Mouse (Mus musculus): ENCODE measurements around the gene Tal1. TPM values are rescaled to one million over a fixed set of nuclear protein-coding genes. Genes with fewer than 3 reads are reported as not detected.
A peak's percentile ranks its signal among the peaks of the same experiment; 100 is the strongest.

Tal1 gene
- polyA plus RNA-seq (2015; fragmentation: Nextera tagmentation; extraction: Ambion mirVana): 1.8 TPM in 2 replicates

- peaks cover 98% of the 10 kb centered on the region for H3K27me3 ChIP-seq
- under 1% methylated on average over 59 of the region's 60 CpGs for WGBS
- H3K9ac ChIP-seq: peak within 1 kb of the TSS; percentile 38
- H3K4me1 ChIP-seq: peaks cover 24% of the 10 kb centered on the region
- no peaks in the 10 kb centered on the region for H3K9me3 ChIP-seq
- no peaks in the 10 kb centered on the region for H3K36me3 ChIP-seq
- peak within 1 kb of the TSS; percentile 55 for H3K27ac ChIP-seq
- peak within 1 kb of the TSS; percentile 68 for H3K4me2 ChIP-seq
- H3K4me3 ChIP-seq: peak within 1 kb of the TSS; percentile 38
- peak; percentile 36; the same call in 1 of the 2 replicates for ATAC-seq (ENCODE audit: borderline replicate concordance, extremely low read depth, low FRiP score, low TSS enrichment)
Measured at GRCm38 (mm10) chr4:115056371-115056920, at the start of gene Tal1. Tal1 (plus strand) TSS chr4:115056426.

GRCm38 (mm10) chr4:115014276-115014675 is 42.0 kb upstream of the Tal1 start:
- H3K9me3 ChIP-seq: no peaks in the 10 kb centered on the region
- no peak overlapping the region for H3K4me3 ChIP-seq
- no peak overlapping the region for H3K9ac ChIP-seq
- WGBS: 95% methylated on average over 3 of the region's 3 CpGs
- H3K4me1 ChIP-seq: no peaks in the 10 kb centered on the region
- ATAC-seq (ENCODE audit: borderline replicate concordance, extremely low read depth, low FRiP score, low TSS enrichment): no peak
- peaks cover 63% of the 10 kb centered on the region for H3K36me3 ChIP-seq
- H3K27ac ChIP-seq: no peak overlapping the region
- no peaks in the 10 kb centered on the region for H3K27me3 ChIP-seq
- no peak overlapping the region for H3K4me2 ChIP-seq

DNA sequence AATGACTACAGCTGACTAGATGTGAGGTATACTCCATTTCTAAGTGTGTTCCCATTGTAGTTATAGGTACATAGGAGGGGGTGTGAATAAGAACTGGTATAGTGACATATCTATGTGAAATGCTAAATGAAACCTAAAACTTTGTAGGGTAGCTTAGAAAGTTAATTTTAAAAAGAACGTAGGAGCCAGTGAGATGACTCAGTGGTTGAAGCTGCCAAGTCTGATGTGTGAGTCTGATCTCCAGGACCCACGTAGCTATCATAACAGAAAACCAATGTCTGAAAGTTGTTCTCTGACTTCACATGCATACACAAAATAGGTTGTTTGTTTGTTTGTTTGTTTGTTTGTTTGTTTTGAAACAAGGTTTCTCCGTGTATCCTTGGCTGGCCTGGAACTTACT is 36.2 kb upstream of the Tal1 start:
- Histone ChIP-seq H3K9me3 (no peaks in the 10 kb centered on the region), H3K36me3 (peaks cover 71% of the 10 kb centered on the region), H3K27me3 (no peaks in the 10 kb centered on the region), H3K27ac (no peak overlapping the region), H3K4me3 (no peak overlapping the region), H3K4me2 (no peak overlapping the region), H3K9ac (no peak overlapping the region), H3K4me1 (no peaks in the 10 kb centered on the region)
- ATAC-seq (ENCODE audit: borderline replicate concordance, extremely low read depth, low FRiP score, low TSS enrichment): no peak
- 88% methylated on average over 3 of the region's 3 CpGs for WGBS

DNA sequence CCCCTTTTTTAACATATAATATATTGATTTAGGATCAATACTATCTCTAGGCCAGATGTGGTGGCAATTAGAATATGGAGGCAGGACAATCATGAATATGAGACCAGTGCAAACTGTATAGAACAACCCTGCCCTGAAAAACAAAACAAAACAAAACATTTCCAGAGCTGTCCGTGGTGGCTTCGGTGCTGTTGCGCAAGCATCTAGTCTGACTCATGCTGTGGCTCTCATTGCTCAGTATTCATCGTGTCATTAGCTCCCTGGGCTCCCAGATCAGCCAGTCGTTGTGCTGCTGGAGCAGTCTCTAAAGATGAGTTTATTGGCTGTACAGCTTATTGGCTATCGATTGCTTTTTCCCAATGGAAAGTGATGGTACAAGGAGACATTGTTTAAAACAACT is 21.2 kb upstream of the Tal1 start:
- Histone ChIP-seq H3K9me3 (no peaks in the 10 kb centered on the region), H3K4me3 (no peak overlapping the region), H3K27ac (no peak overlapping the region), H3K27me3 (no peaks in the 10 kb centered on the region), H3K4me1 (no peaks in the 10 kb centered on the region), H3K36me3 (peaks cover 40% of the 10 kb centered on the region), H3K9ac (no peak overlapping the region), H3K4me2 (no peak overlapping the region)
- WGBS: 73% methylated on average over 6 of the region's 6 CpGs
- ATAC-seq (ENCODE audit: borderline replicate concordance, extremely low read depth, low FRiP score, low TSS enrichment): no peak

DNA sequence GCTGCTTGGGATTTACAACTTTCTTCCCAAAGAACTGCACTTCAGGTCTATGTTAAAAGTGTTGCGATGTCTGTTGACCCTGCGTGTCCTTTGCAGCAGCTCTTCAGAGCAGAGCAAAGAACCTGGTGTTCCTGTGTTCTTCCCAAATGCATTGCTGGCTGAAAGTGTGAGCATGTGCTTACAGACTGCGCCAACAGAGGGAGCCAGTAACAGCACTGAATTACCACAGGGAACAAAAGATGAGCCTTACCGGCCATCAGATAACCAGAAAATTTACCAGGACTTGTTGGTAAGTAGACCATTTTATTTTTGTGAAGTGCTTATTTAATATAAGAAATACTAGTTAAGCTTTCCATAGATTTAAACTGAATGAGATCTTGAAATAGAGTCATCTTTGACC is 18.0 kb upstream of the Tal1 start:
- Histone ChIP-seq H3K27ac (no peak overlapping the region), H3K4me2 (no peak overlapping the region), H3K36me3 (peaks cover 57% of the 10 kb centered on the region), H3K9ac (no peak overlapping the region), H3K27me3 (no peaks in the 10 kb centered on the region), H3K4me1 (no peaks in the 10 kb centered on the region), H3K4me3 (no peak overlapping the region), H3K9me3 (no peaks in the 10 kb centered on the region)
- ATAC-seq (ENCODE audit: borderline replicate concordance, extremely low read depth, low FRiP score, low TSS enrichment): no peak
- 38% methylated on average over 4 of the region's 4 CpGs for WGBS

- Histone ChIP-seq H3K27ac (no peak overlapping the region), H3K4me2 (no peak overlapping the region), H3K4me3 (no peak overlapping the region), H3K9ac (no peak overlapping the region), H3K4me1 (no peaks in the 10 kb centered on the region), H3K9me3 (no peaks in the 10 kb centered on the region), H3K27me3 (peaks cover 15% of the 10 kb centered on the region), H3K36me3 (peaks cover 26% of the 10 kb centered on the region)
- no peak for ATAC-seq (ENCODE audit: borderline replicate concordance, extremely low read depth, low FRiP score, low TSS enrichment)
- 72% methylated on average over 3 of the region's 3 CpGs for WGBS
Measured at GRCm38 (mm10) chr4:115045621-115046020, 10.6 kb upstream of the Tal1 start.

- Histone ChIP-seq H3K9ac (no peak overlapping the region), H3K4me1 (peaks cover 6% of the 10 kb centered on the region; the same call in 1 of the 2 replicates), H3K4me3 (no peak overlapping the region), H3K4me2 (no peak overlapping the region), H3K9me3 (no peaks in the 10 kb centered on the region), H3K27ac (no peak overlapping the region), H3K27me3 (peaks cover 36% of the 10 kb centered on the region), H3K36me3 (0 out of 2 replicates have a peak, but pooled peaks cover 5% of the 10 kb centered on the region)
- 4% methylated on average over 5 of the region's 5 CpGs for WGBS
- no peak for ATAC-seq (ENCODE audit: borderline replicate concordance, extremely low read depth, low FRiP score, low TSS enrichment)
Measured at GRCm38 (mm10) chr4:115047750-115048149, 8.5 kb upstream of the Tal1 start.

DNA sequence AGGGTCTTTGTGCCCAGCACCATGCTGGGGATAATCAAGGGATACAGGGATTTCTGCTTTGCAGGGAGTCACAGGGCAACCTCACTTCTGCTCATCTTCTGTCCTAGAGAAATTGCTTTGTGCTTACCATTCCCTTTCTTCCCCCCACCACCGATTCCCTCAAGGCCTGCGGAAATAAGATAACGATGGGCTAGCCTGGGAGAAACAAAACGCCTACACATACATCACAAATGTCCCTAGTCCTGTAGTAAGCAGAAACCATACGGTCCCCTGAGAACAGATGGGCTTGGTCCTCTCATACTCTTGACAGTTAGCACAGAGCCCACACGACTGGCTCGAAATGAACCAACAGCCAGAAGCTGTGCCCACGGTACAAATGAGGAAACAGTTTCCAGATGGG is 8.0 kb upstream of the Tal1 start:
- Histone ChIP-seq H3K4me1 (peaks cover 10% of the 10 kb centered on the region; the same call in 1 of the 2 replicates), H3K4me3 (no peak overlapping the region), H3K36me3 (0 out of 2 replicates have a peak, but pooled peaks cover 3% of the 10 kb centered on the region), H3K9ac (no peak overlapping the region), H3K4me2 (no peak overlapping the region), H3K27me3 (peaks cover 40% of the 10 kb centered on the region), H3K9me3 (no peaks in the 10 kb centered on the region), H3K27ac (no peak overlapping the region)
- ATAC-seq (ENCODE audit: borderline replicate concordance, extremely low read depth, low FRiP score, low TSS enrichment): no peak
- WGBS: 53% methylated on average over 8 of the region's 8 CpGs

- H3K27ac ChIP-seq: no peak overlapping the region
- H3K9ac ChIP-seq: no peak overlapping the region
- no peak for ATAC-seq (ENCODE audit: borderline replicate concordance, extremely low read depth, low FRiP score, low TSS enrichment)
- no peaks in the 10 kb centered on the region for H3K36me3 ChIP-seq
- WGBS: 69% methylated on average over 5 of the region's 5 CpGs
- H3K4me2 ChIP-seq: no peak overlapping the region
- H3K9me3 ChIP-seq: no peaks in the 10 kb centered on the region
- H3K4me3 ChIP-seq: no peak overlapping the region
- peaks cover 10% of the 10 kb centered on the region for H3K4me1 ChIP-seq
- H3K27me3 ChIP-seq: peaks cover 70% of the 10 kb centered on the region
Measured at GRCm38 (mm10) chr4:115051245-115051644, 5.0 kb upstream of the Tal1 start.

DNA sequence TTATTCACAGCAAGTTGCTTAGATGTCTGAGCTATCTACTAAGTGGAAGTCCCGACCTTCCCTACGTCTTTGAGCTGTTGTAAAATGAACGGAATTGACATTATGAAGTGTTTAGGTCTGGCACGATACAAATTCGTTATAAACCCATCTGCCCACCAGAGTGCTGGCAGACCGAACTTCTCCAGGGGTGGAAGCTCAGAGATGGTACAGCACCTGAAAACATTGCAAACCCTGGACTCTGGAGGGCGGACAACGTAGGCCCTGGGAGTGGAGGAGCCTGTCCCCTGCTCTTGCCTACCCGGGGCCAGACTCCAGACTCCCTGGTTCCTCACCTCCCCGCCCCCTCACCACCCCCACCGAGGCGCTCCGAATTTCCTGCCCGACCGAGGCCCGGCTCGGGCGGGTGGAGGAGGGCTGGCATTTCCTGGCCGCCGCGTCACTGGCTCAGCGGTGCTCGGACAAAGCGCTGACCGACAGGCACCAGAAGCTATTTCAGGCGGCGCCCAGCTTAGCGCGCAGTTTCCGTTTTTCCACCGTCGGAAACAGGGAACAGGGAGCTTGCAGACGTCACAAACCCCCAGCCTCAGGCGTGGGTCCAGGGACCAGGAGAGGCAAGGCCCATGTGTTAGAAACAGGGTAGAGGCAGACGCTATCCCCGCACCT is 3.8 kb upstream of the Tal1 start:
- no peaks in the 10 kb centered on the region for H3K9me3 ChIP-seq
- WGBS: 1% methylated on average over 36 of the region's 36 CpGs
- H3K9ac ChIP-seq: no peak overlapping the region

GRCm38 (mm10) chr4:115055044-115055443 is 1.2 kb upstream of the Tal1 start:
- H3K4me2 ChIP-seq: no peak overlapping the region
- peaks cover 98% of the 10 kb centered on the region for H3K27me3 ChIP-seq
- no peaks in the 10 kb centered on the region for H3K36me3 ChIP-seq
- H3K9me3 ChIP-seq: no peaks in the 10 kb centered on the region
- WGBS: 17% methylated on average over 2 of the region's 2 CpGs
- peaks cover 24% of the 10 kb centered on the region for H3K4me1 ChIP-seq
- H3K9ac ChIP-seq: no peak overlapping the region
- no peak overlapping the region for H3K27ac ChIP-seq
- no peak overlapping the region for H3K4me3 ChIP-seq
- no peak for ATAC-seq (ENCODE audit: borderline replicate concordance, extremely low read depth, low FRiP score, low TSS enrichment)

More for the DNA sequence above, 3.8 kb upstream of the Tal1 start:
- Histone ChIP-seq H3K4me2 (peak overlapping the region; percentile 51), H3K4me3 (peak overlapping the region; percentile 24), H3K4me1 (peaks cover 20% of the 10 kb centered on the region), H3K27ac (peak overlapping the region; percentile 53), H3K36me3 (no peaks in the 10 kb centered on the region), H3K27me3 (peaks cover 81% of the 10 kb centered on the region)
- ATAC-seq (ENCODE audit: borderline replicate concordance, extremely low read depth, low FRiP score, low TSS enrichment): peak; percentile 76

DNA sequence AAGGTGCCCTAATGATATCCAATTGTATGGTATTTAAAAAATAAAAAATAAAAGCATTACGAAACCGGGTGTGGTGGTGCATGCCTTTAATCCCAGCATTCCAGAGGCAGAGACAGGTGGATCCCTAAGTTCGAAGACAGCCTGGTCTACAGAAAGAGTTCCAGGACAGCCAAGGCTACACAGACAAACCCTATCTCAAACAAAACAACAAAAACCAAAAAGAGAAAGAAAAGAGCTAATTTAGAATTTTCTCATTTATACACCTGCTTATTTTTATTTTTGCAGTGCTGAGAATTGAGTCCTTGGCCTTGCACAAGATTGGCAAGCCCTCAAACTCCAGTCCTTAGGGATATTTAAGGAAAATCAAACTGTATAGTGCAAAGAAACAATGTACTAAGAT is 535 bp upstream of the Tal1 start:
- 23% methylated on average over 3 of the region's 3 CpGs for WGBS
- H3K4me1 ChIP-seq: peaks cover 24% of the 10 kb centered on the region
- H3K27me3 ChIP-seq: peaks cover 98% of the 10 kb centered on the region
- H3K4me3 ChIP-seq: no peak overlapping the region
- no peak overlapping the region; the same call in 1 of the 2 replicates for H3K4me2 ChIP-seq
- H3K36me3 ChIP-seq: no peaks in the 10 kb centered on the region
- H3K27ac ChIP-seq: no peak overlapping the region
- H3K9ac ChIP-seq: no peak overlapping the region
- no peaks in the 10 kb centered on the region for H3K9me3 ChIP-seq
- no peak for ATAC-seq (ENCODE audit: borderline replicate concordance, extremely low read depth, low FRiP score, low TSS enrichment)

Measured in lung, embryonic 15.5 days (tissue).